Mouse (Mus musculus) liver, postnatal 0 days (tissue): ENCODE data around the gene Adap1.

ENCODE experiments used
- CTCF ChIP-seq: sonication (generic); IDR thresholded peaks from 2 replicates; pipeline ENCODE4 v1.5.1; 2016; ENCODE audit warnings: antibody characterized with exemption, low read depth
- EP300 ChIP-seq: IDR thresholded peaks from 2 replicates; pipeline ENCODE4 v1.6.1; 2016; ENCODE audit warnings: antibody characterized with exemption, low read depth, mild to moderate bottlenecking

DNA sequence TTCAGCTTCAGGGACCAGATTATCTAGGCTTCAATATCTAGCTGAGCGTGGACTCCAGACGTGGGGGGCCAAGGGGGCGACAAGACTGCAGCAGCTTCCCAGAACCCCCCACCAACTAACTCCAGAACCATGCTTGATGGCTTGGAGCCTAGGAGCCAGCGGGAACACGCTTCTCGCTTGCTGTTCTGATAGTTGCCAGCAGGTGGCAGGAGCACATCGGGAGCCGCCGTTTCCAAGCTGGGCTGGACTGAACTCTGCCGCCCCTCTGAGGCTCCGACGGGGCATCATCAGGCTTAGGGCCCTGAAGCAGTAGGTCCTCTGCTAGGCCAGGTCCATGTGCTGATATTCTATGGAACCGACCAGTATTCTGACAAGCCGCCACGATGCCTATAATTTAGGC, 43.2 kb downstream of the Adap1 start:
- TF ChIP-seq CTCF (peak; percentile 99), EP300 (no peak)
